ENCODE assay signal across 15 mouse cellular contexts in the genomic region with DNA sequence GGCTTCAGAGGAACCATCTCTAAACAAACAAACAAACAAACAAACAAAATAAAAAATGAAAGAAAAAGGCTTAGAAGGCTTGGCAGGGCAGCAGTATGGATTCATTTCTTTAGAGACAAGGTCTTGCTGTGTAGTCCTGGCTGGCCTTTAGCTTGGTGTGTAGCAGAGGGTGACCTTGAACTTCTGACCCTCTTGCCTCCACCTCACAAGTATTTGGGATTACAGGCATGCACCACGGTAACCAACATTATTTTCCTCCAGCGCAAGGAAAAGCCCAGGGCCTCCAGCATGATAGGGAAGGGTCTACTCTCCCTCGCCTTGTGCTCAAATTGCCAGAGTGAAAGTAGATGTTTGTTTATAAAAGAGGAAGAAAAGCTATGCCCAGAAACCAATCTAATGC.
"Had no signal": no experiment of that assay in that cellular context is flagged by ENCODE, and none has a peak within 500 bp of the region (broad histone marks: within the 10 kb centered on the region; RNA-seq: fewer than 3 reads in every experiment).

No protein-coding gene starts in this region.

- DNase-seq: lung, adult 2 months; lung, postnatal 14 days; right cerebral cortex, postnatal 25 days; right cerebral cortex, postnatal 4 days; spleen, adult 18-20 months; thymus, adult 18-20 months; thymus, postnatal 14 days; thymus, postnatal 36 days had no signal

- H3K9me3 ChIP-seq: lung, embryonic 15.5 days; midbrain, embryonic 15.5 days; neural tube, embryonic 12.5 days had no signal

- H3K27me3 ChIP-seq: lung, embryonic 15.5 days; megakaryocyte, embryonic 14.5 days; midbrain, embryonic 13.5 days; midbrain, embryonic 15.5 days; neural tube, embryonic 12.5 days had no signal

- H3K4me3 ChIP-seq: lung, embryonic 15.5 days; megakaryocyte, embryonic 14.5 days; midbrain, embryonic 13.5 days; midbrain, embryonic 15.5 days; neural tube, embryonic 12.5 days had no signal

- ATAC-seq: midbrain, embryonic 13.5 days; midbrain, embryonic 15.5 days had no signal

- H3K4me1 ChIP-seq: midbrain, embryonic 13.5 days; midbrain, embryonic 15.5 days; neural tube, embryonic 12.5 days had no signal

- H3K36me3 ChIP-seq: lung, embryonic 15.5 days; midbrain, embryonic 13.5 days; midbrain, embryonic 15.5 days; neural tube, embryonic 12.5 days had no signal

- H3K9ac ChIP-seq: lung, embryonic 15.5 days; midbrain, embryonic 13.5 days; midbrain, embryonic 15.5 days; neural tube, embryonic 12.5 days had no signal

- H3K4me2 ChIP-seq: lung, embryonic 15.5 days; midbrain, embryonic 11.5 days; midbrain, embryonic 13.5 days; midbrain, embryonic 15.5 days; neural tube, embryonic 12.5 days had no signal

- H3K27ac ChIP-seq: lung, embryonic 15.5 days; macrophage; midbrain, embryonic 13.5 days; midbrain, embryonic 15.5 days; neural tube, embryonic 12.5 days had no signal
